Mouse (Mus musculus): ENCODE measurements around the gene Ccdc96.

GRCm38 (mm10) chr5:36463391-36463790 is 21.0 kb upstream of the Ccdc96 start:
- TF ChIP-seq CTCF (IDR thresholded peaks at IDR 0.05; ENCODE audit: low read depth): no peak
- no peak for TF ChIP-seq EP300 (IDR thresholded peaks at IDR 0.05; ENCODE audit: low read depth)
